Mouse (Mus musculus) ovary, postnatal 10 days (tissue): ENCODE results near the gene Cactin.

Source experiments
- DNase-seq: peaks from one replicate; pipeline ENCODE4 v3.0.0; 2022; ENCODE audit warnings: low spot score

Gene Cactin

GRCm38 (mm10) chr10:81320550-81321347, at the start of gene Cactin:
Cactin (plus strand) TSS chr10:81321103.
- peak; percentile 90 for DNase-seq

GRCm38 (mm10) chr10:81272356-81272755, 48.5 kb upstream of the Cactin start:
- no peak for DNase-seq

- DNase-seq, result no peak
These were observed 47.1 kb upstream of the Cactin start for GRCm38 (mm10) chr10:81273842-81274241.

- no peak for DNase-seq
These were observed 43.2 kb upstream of the Cactin start for GRCm38 (mm10) chr10:81277676-81278075.

- DNase-seq, result no peak
These were observed 41.4 kb upstream of the Cactin start for GRCm38 (mm10) chr10:81279496-81279895.

- no peak for DNase-seq
These were observed 36.7 kb upstream of the Cactin start for GRCm38 (mm10) chr10:81284189-81284588.

GRCm38 (mm10) chr10:81284719-81285118, 36.2 kb upstream of the Cactin start:
- no peak for DNase-seq

- peak; percentile 86 for DNase-seq
These were observed 35.0 kb upstream of the Cactin start for GRCm38 (mm10) chr10:81285694-81286450.

GRCm38 (mm10) chr10:81286586-81286985, 34.3 kb upstream of the Cactin start:
- DNase-seq, result no peak

- DNase-seq, result no peak
These were observed 33.3 kb upstream of the Cactin start for GRCm38 (mm10) chr10:81287513-81288157.

- DNase-seq, result no peak
These were observed 32.3 kb upstream of the Cactin start for GRCm38 (mm10) chr10:81288601-81289000.

- no peak for DNase-seq
These were observed 31.6 kb upstream of the Cactin start for GRCm38 (mm10) chr10:81289278-81289677.

GRCm38 (mm10) chr10:81289811-81290210, 31.1 kb upstream of the Cactin start:
- no peak for DNase-seq

GRCm38 (mm10) chr10:81290698-81291460, 30.0 kb upstream of the Cactin start:
- DNase-seq, result no peak

- no peak for DNase-seq
These were observed 29.3 kb upstream of the Cactin start, which contains the start of gene Tjp3 for GRCm38 (mm10) chr10:81291511-81292104. Tjp3 (minus strand) TSS chr10:81291581.

- DNase-seq, result peak; percentile 90
These were observed 28.2 kb upstream of the Cactin start, which contains the start of gene Pip5k1c for GRCm38 (mm10) chr10:81292554-81293333. Pip5k1c (plus strand) TSS chr10:81292963.

GRCm38 (mm10) chr10:81293334-81294030, 27.4 kb upstream of the Cactin start:
- no peak for DNase-seq

GRCm38 (mm10) chr10:81294442-81294841, 26.5 kb upstream of the Cactin start:
- DNase-seq, result no peak

GRCm38 (mm10) chr10:81295185-81295584, 25.7 kb upstream of the Cactin start:
- no peak for DNase-seq

- DNase-seq, result no peak
These were observed 23.7 kb upstream of the Cactin start for GRCm38 (mm10) chr10:81297246-81297645.
